Mouse (Mus musculus) right cerebral cortex, postnatal 14 days (tissue): Measurements from ENCODE around the gene Plch2.

Experiments used
- DNase-seq: peaks from one replicate; pipeline ENCODE4 v3.0.0; 2022

The Plch2 gene

GRCm38 (mm10) chr4:155070921-155071320 is 14.3 kb upstream of the Plch2 start:
- DNase-seq: no peak

- DNase-seq: no peak
Observed at GRCm38 (mm10) chr4:155070199-155070598, 13.6 kb upstream of the Plch2 start.

- no peak for DNase-seq
Observed at GRCm38 (mm10) chr4:155069191-155069590, 12.6 kb upstream of the Plch2 start.

- DNase-seq: no peak
Observed at GRCm38 (mm10) chr4:155068357-155068972, 11.9 kb upstream of the Plch2 start.

GRCm38 (mm10) chr4:155066834-155067522 is 10.4 kb upstream of the Plch2 start, which contains the start of gene Pex10:
TSS of gene Pex10 (plus strand) at chr4:155067016.
- peak; percentile 97 for DNase-seq

- DNase-seq: peak; percentile 89
Observed at GRCm38 (mm10) chr4:155065970-155066833, 9.6 kb upstream of the Plch2 start.

GRCm38 (mm10) chr4:155064474-155064873 is 7.9 kb upstream of the Plch2 start:
- DNase-seq: no peak

- DNase-seq: no peak
Observed at GRCm38 (mm10) chr4:155063895-155064294, 7.3 kb upstream of the Plch2 start.

- DNase-seq: no peak
Observed at GRCm38 (mm10) chr4:155058325-155058724, 1.7 kb upstream of the Plch2 start.

GRCm38 (mm10) chr4:155050116-155050515 is 6.5 kb downstream of the Plch2 start:
- no peak for DNase-seq

- no peak for DNase-seq
Observed at GRCm38 (mm10) chr4:155046636-155047035, 9.9 kb downstream of the Plch2 start.

GRCm38 (mm10) chr4:155043289-155043625 is 13.3 kb downstream of the Plch2 start:
- DNase-seq: no peak

GRCm38 (mm10) chr4:155042606-155043288 is 13.8 kb downstream of the Plch2 start:
- peak; percentile 42 for DNase-seq

GRCm38 (mm10) chr4:155040696-155041095 is 15.9 kb downstream of the Plch2 start:
- DNase-seq: no peak

- DNase-seq: peak; percentile 39
Observed at GRCm38 (mm10) chr4:155040197-155040596, 16.4 kb downstream of the Plch2 start.

- DNase-seq: no peak
Observed at GRCm38 (mm10) chr4:155034787-155035186, 21.8 kb downstream of the Plch2 start.

GRCm38 (mm10) chr4:155034202-155034601 is 22.4 kb downstream of the Plch2 start:
- no peak for DNase-seq

- DNase-seq: no peak
Observed at GRCm38 (mm10) chr4:155033115-155033514, 23.5 kb downstream of the Plch2 start.

- no peak for DNase-seq
Observed at GRCm38 (mm10) chr4:155024170-155025010, 32.2 kb downstream of the Plch2 start.

GRCm38 (mm10) chr4:155022228-155022855 is 34.2 kb downstream of the Plch2 start:
- DNase-seq: no peak

GRCm38 (mm10) chr4:155020813-155021212 is 35.8 kb downstream of the Plch2 start:
- DNase-seq: no peak

GRCm38 (mm10) chr4:155020141-155020540 is 36.4 kb downstream of the Plch2 start:
- no peak for DNase-seq
